13 mouse cellular contexts compared by ENCODE assay signal in the genomic region with DNA sequence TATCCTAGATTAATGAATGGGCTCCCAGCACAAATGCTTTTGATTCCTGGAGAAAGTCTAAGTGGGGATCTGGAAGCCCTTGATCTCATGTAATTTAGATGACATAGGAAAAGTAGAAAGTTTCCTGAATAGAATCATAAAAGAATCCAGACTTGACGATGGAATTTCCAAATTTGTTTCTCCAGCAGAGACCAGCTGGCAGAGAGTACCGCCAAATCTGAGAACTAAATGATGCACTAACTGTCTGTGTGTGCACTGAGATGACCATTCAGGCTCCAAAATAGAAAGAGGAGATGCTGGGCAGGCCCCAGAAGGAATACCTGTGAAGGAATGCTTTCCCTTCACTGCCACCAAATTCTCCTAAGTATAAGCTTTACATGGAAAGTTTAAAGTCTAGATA.
"Had no signal": no experiment of that assay in that cellular context is flagged by ENCODE, and none has a peak within 500 bp of the region (broad histone marks: within the 10 kb centered on the region; RNA-seq: fewer than 3 reads in every experiment).

No protein-coding gene starts in this region.

- H3K4me3 ChIP-seq: midbrain, embryonic 10.5 days; midbrain, embryonic 12.5 days; neural tube, embryonic 12.5 days had no signal

- H3K36me3 ChIP-seq: midbrain, embryonic 10.5 days; midbrain, embryonic 12.5 days; neural tube, embryonic 12.5 days had no signal

- H3K27ac ChIP-seq: midbrain, embryonic 10.5 days; midbrain, embryonic 12.5 days; neural tube, embryonic 12.5 days had no signal

- H3K27me3 ChIP-seq: midbrain, embryonic 12.5 days; neural tube, embryonic 12.5 days had no signal

- DNase-seq: lung, adult 18-20 months; lung, embryonic 14.5 days; lung, postnatal 10 days; lung, postnatal 4 days; midbrain, embryonic 14.5 days; right cerebral cortex, postnatal 14 days; thymus, adult 18-20 months; thymus, postnatal 14 days; thymus, postnatal 36 days had no signal

- H3K9ac ChIP-seq: lung, embryonic 14.5 days; midbrain, embryonic 12.5 days; neural tube, embryonic 12.5 days had no signal

- ATAC-seq: midbrain, embryonic 16.5 days had no signal

- H3K4me1 ChIP-seq: midbrain, embryonic 10.5 days; midbrain, embryonic 12.5 days; neural tube, embryonic 12.5 days had no signal

- H3K4me2 ChIP-seq: lung, embryonic 14.5 days; midbrain, embryonic 12.5 days; neural tube, embryonic 12.5 days had no signal

- H3K9me3 ChIP-seq: midbrain, embryonic 10.5 days; midbrain, embryonic 12.5 days; neural tube, embryonic 12.5 days had no signal
